Mouse (Mus musculus) midbrain, embryonic 13.5 days (tissue): Measurements from ENCODE around the gene Usp21. TPM values are rescaled to one million over a fixed set of nuclear protein-coding genes. Genes with fewer than 3 reads are reported as not detected.
"Not testable (repeated sequence)": the region's sequence is repeated elsewhere in the genome, so short reads cannot be mapped to it uniquely, and the experiment has no call there.

Experiments used
- ATAC-seq: fragments of 200-750 bp; cut with Nextera tagmentation; 2 replicates; pipeline ENCODE4 v1.8.0; 2017; ENCODE audit warnings: mild to moderate bottlenecking, moderate TSS enrichment, moderate library complexity
- H3K27ac ChIP-seq: fragments of 300-500 bp; sonication (generic); 2 replicates; pipeline ENCODE4 v1.5.1; 2015; ENCODE audit warnings: inconsistent platforms, mild to moderate bottlenecking, moderate library complexity
- H3K27me3 ChIP-seq: fragments of 300-500 bp; sonication (generic); 2 replicates; pipeline ENCODE4 v1.6.1; 2015; ENCODE audit warnings: mild to moderate bottlenecking, inconsistent platforms
- H3K36me3 ChIP-seq: fragments of 300-500 bp; sonication (generic); 2 replicates; pipeline ENCODE4 v1.6.1; 2015; ENCODE audit warnings: mild to moderate bottlenecking, inconsistent platforms
- H3K4me1 ChIP-seq: fragments of 300-500 bp; sonication (generic); replicated peaks from 2 replicates; pipeline ENCODE4 v1.6.1; 2015; ENCODE audit warnings: inconsistent platforms
- H3K4me2 ChIP-seq: fragments of 300-500 bp; sonication (generic); replicated peaks from 2 replicates; pipeline ENCODE4 v1.6.1; 2015; ENCODE audit warnings: moderate library complexity, mild to moderate bottlenecking, inconsistent platforms
- H3K4me3 ChIP-seq: fragments of 300-500 bp; sonication (generic); replicated peaks from 2 replicates; pipeline ENCODE4 v1.5.1; 2015; ENCODE audit warnings: mild to moderate bottlenecking, inconsistent platforms
- H3K9ac ChIP-seq: fragments of 300-500 bp; sonication (generic); replicated peaks from 2 replicates; pipeline ENCODE4 v1.6.1; 2015; ENCODE audit warnings: mild to moderate bottlenecking, inconsistent platforms
- H3K9me3 ChIP-seq: fragments of 300-500 bp; sonication (generic); 2 replicates; pipeline ENCODE4 v1.6.1; 2016; ENCODE audit warnings: mild to moderate bottlenecking, inconsistent platforms
- WGBS: fragments of 180-500 bp; shearing (Covaris S2); methylation state at CpG from one replicate; pipeline ENCODE4 v1.1.7; 2015; 5-methylcytosine and 5-hydroxymethylcytosine counted together
- polyA plus RNA-seq: library from polyadenylated mRNA; unstranded; fragments of >200 nt; fragmentation: Nextera tagmentation; extraction: Ambion mirVana; gene quantifications from 2 replicates; pipeline ENCODE4 v1.2.1, GENCODE M21; 2015

The Usp21 gene
- polyA plus RNA-seq, 1 experiment from 2014 or later = 121 TPM

- no peak overlapping the region for H3K9ac ChIP-seq
Observed at GRCm38 (mm10) chr1:171309321-171309720, 21.5 kb upstream of the Usp21 start.

GRCm38 (mm10) chr1:171306157-171306556 is 18.4 kb upstream of the Usp21 start:
- not testable (repeated sequence) for H3K4me2 ChIP-seq, H3K9ac ChIP-seq, H3K4me1 ChIP-seq, H3K36me3 ChIP-seq, H3K27me3 ChIP-seq, H3K9me3 ChIP-seq, ATAC-seq, H3K27ac ChIP-seq, H3K4me3 ChIP-seq
- WGBS = 70% methylated on average over 5 of the region's 5 CpGs

More at GRCm38 (mm10) chr1:171309321-171309720, 21.5 kb upstream of the Usp21 start:
- no peak overlapping the region for H3K4me2 ChIP-seq
- H3K27me3 ChIP-seq = no peaks in the 10 kb centered on the region; the same call in 1 of the 2 replicates
- ATAC-seq = no peak
- WGBS = 81% methylated on average over 2 of the region's 2 CpGs
- H3K4me3 ChIP-seq = no peak overlapping the region
- no peak overlapping the region for H3K27ac ChIP-seq
- H3K4me1 ChIP-seq = no peaks in the 10 kb centered on the region
- H3K36me3 ChIP-seq = no peaks in the 10 kb centered on the region
- no peaks in the 10 kb centered on the region for H3K9me3 ChIP-seq

- WGBS = 67% methylated on average over 3 of the region's 3 CpGs
- no peak overlapping the region for H3K27ac ChIP-seq
- no peaks in the 10 kb centered on the region for H3K9me3 ChIP-seq
- peaks cover 25% of the 10 kb centered on the region for H3K27me3 ChIP-seq
- H3K4me1 ChIP-seq = peaks cover 8% of the 10 kb centered on the region
- H3K4me3 ChIP-seq = no peak overlapping the region
- no peaks in the 10 kb centered on the region for H3K36me3 ChIP-seq
- H3K4me2 ChIP-seq = no peak overlapping the region
- H3K9ac ChIP-seq = no peak overlapping the region
- no peak for ATAC-seq
Observed at GRCm38 (mm10) chr1:171298226-171298625, 10.4 kb upstream of the Usp21 start.

- H3K9me3 ChIP-seq = no peaks in the 10 kb centered on the region
- 15% methylated on average over 3 of the region's 3 CpGs for WGBS
- peak overlapping the region; percentile 77 for H3K9ac ChIP-seq
- H3K27me3 ChIP-seq = peaks cover 25% of the 10 kb centered on the region
- peak; percentile 58 for ATAC-seq
- H3K36me3 ChIP-seq = peaks cover under 1% of the 10 kb centered on the region; the same call in 1 of the 2 replicates
- H3K27ac ChIP-seq = peak overlapping the region; percentile 89
- peaks cover 10% of the 10 kb centered on the region for H3K4me1 ChIP-seq
- H3K4me3 ChIP-seq = peak overlapping the region; percentile 71
- H3K4me2 ChIP-seq = peak overlapping the region; percentile 82
Observed at GRCm38 (mm10) chr1:171295063-171295402, 7.2 kb upstream of the Usp21 start.

GRCm38 (mm10) chr1:171294298-171295062 is 6.7 kb upstream of the Usp21 start, which contains the start of gene Ufc1:
Gene Ufc1 (minus strand): TSS chr1:171295024.
- Histone ChIP-seq H3K9ac (peak within 1 kb of the TSS; percentile 77), H3K36me3 (peaks cover 6% of the 10 kb centered on the region), H3K4me3 (peak within 1 kb of the TSS; percentile 71), H3K4me2 (peak within 1 kb of the TSS; percentile 82), H3K9me3 (no peaks in the 10 kb centered on the region), H3K4me1 (peaks cover 10% of the 10 kb centered on the region), H3K27ac (peak within 1 kb of the TSS; percentile 89), H3K27me3 (peaks cover 25% of the 10 kb centered on the region)
- ATAC-seq = peak; percentile 86
- under 1% methylated on average over 42 of the region's 42 CpGs for WGBS

GRCm38 (mm10) chr1:171293906-171294297 is 6.1 kb upstream of the Usp21 start:
- 49% methylated on average over 5 of the region's 5 CpGs for WGBS
- H3K4me2 ChIP-seq = peak overlapping the region; percentile 82
- peak overlapping the region; percentile 77 for H3K9ac ChIP-seq
- peaks cover 24% of the 10 kb centered on the region for H3K27me3 ChIP-seq
- H3K27ac ChIP-seq = peak overlapping the region; percentile 89
- no peaks in the 10 kb centered on the region for H3K9me3 ChIP-seq
- H3K4me1 ChIP-seq = peaks cover 10% of the 10 kb centered on the region
- H3K36me3 ChIP-seq = peaks cover 10% of the 10 kb centered on the region
- peak overlapping the region; percentile 71 for H3K4me3 ChIP-seq
- ATAC-seq = no peak

- H3K27ac ChIP-seq = no peak overlapping the region
- peaks cover 16% of the 10 kb centered on the region for H3K36me3 ChIP-seq
- ATAC-seq = no peak
- peak overlapping the region; percentile 82 for H3K4me2 ChIP-seq
- H3K9ac ChIP-seq = peak overlapping the region; percentile 77; the same call in 1 of the 2 replicates
- peaks cover 19% of the 10 kb centered on the region for H3K27me3 ChIP-seq
- peak overlapping the region; percentile 71 for H3K4me3 ChIP-seq
- 96% methylated on average over 3 of the region's 3 CpGs for WGBS
- no peaks in the 10 kb centered on the region for H3K9me3 ChIP-seq
- peaks cover 13% of the 10 kb centered on the region for H3K4me1 ChIP-seq
Observed at GRCm38 (mm10) chr1:171293351-171293750, 5.6 kb upstream of the Usp21 start.

GRCm38 (mm10) chr1:171288328-171288727 is 537 bp upstream of the Usp21 start:
- Histone ChIP-seq H3K9me3 (no peaks in the 10 kb centered on the region), H3K4me3 (peak overlapping the region; percentile 89), H3K27ac (peak overlapping the region; percentile 98), H3K36me3 (peaks cover 50% of the 10 kb centered on the region), H3K27me3 (no peaks in the 10 kb centered on the region), H3K4me1 (peaks cover 36% of the 10 kb centered on the region), H3K4me2 (peak overlapping the region; percentile 73), H3K9ac (0 out of 2 replicates have a peak overlapping the region, but pooled peaks have one; percentile 39)
- 71% methylated on average over 4 of the region's 4 CpGs for WGBS
- ATAC-seq = no peak

GRCm38 (mm10) chr1:171286517-171286916 is 1.3 kb downstream of the Usp21 start:
- peaks cover 61% of the 10 kb centered on the region for H3K36me3 ChIP-seq
- no peaks in the 10 kb centered on the region for H3K27me3 ChIP-seq
- peaks cover 40% of the 10 kb centered on the region for H3K4me1 ChIP-seq
- WGBS = 87% methylated on average over 19 of the region's 19 CpGs
- no peaks in the 10 kb centered on the region for H3K9me3 ChIP-seq
- H3K4me2 ChIP-seq = peak overlapping the region; percentile 73
- peak overlapping the region; percentile 89 for H3K4me3 ChIP-seq
- ATAC-seq = no peak
- peak overlapping the region; percentile 96 for H3K9ac ChIP-seq
- H3K27ac ChIP-seq = peak overlapping the region; percentile 98; the same call in 1 of the 2 replicates

GRCm38 (mm10) chr1:171285096-171285892 is 2.5 kb downstream of the Usp21 start:
- Histone ChIP-seq H3K4me3 (no peak overlapping the region), H3K9me3 (no peaks in the 10 kb centered on the region), H3K4me2 (no peak overlapping the region), H3K36me3 (peaks cover 61% of the 10 kb centered on the region), H3K27ac (0 out of 2 replicates have a peak overlapping the region, but pooled peaks have one; percentile 14), H3K4me1 (peaks cover 46% of the 10 kb centered on the region), H3K27me3 (no peaks in the 10 kb centered on the region), H3K9ac (peak overlapping the region; percentile 19; the same call in 1 of the 2 replicates)
- no peak for ATAC-seq
- WGBS = 89% methylated on average over 20 of the region's 20 CpGs

- Histone ChIP-seq H3K4me1 (peaks cover 54% of the 10 kb centered on the region), H3K27me3 (no peaks in the 10 kb centered on the region), H3K4me3 (no peak overlapping the region), H3K9ac (no peak overlapping the region), H3K36me3 (peaks cover 55% of the 10 kb centered on the region), H3K4me2 (no peak overlapping the region), H3K27ac (no peak overlapping the region), H3K9me3 (no peaks in the 10 kb centered on the region)
- 93% methylated on average over 15 of the region's 15 CpGs for WGBS
- ATAC-seq = no peak
Observed at GRCm38 (mm10) chr1:171284491-171284890, 3.3 kb downstream of the Usp21 start.
